Mouse (Mus musculus) ES-E14 (cell line): ENCODE measurements around the gene Cyp2s1. TPM values are rescaled to one million over a fixed set of nuclear protein-coding genes. Genes with fewer than 3 reads are reported as not detected.

Experiments used
- DNase-seq: peaks from one replicate; pipeline ENCODE4 v3.0.0-alpha.2; 2013; ENCODE audit warnings: low read depth, low spot score
- H3K27ac ChIP-seq: 2 replicates; pipeline ENCODE4 v1.5.1; 2012; ENCODE audit warnings: low read depth, mild to moderate bottlenecking, low read length, moderate library complexity, mixed read lengths; ENCODE audit not compliant: poor library complexity, insufficient read depth, severe bottlenecking
- H3K36me3 ChIP-seq: 2 replicates; pipeline ENCODE4 v1.6.1; 2012; ENCODE audit warnings: mild to moderate bottlenecking, low read length, moderate library complexity, mixed read lengths; ENCODE audit not compliant: control insufficient read depth, poor library complexity, insufficient read depth, severe bottlenecking
- H3K4me1 ChIP-seq, 2 experiments: fragments of 150-350 bp in 1 of 2; sonication (generic) in 1 of 2; 2 replicates each; pipeline ENCODE4 v1.6.1; 2012; ENCODE audit warnings: low read length in 2 of 2, mild to moderate bottlenecking in 1 of 2, mixed read lengths in 1 of 2; ENCODE audit not compliant: control insufficient read depth in 2 of 2, insufficient read depth in 2 of 2, poor library complexity in 1 of 2
- H3K4me3 ChIP-seq, 2 experiments: fragments of 150-350 bp in 1 of 2; sonication (generic) in 1 of 2; 2 replicates each; pipeline ENCODE4 v1.5.1; 2012; ENCODE audit warnings: low read length in 2 of 2, low read depth in 1 of 2, mild to moderate bottlenecking in 1 of 2, mixed read lengths in 1 of 2; ENCODE audit not compliant: insufficient read depth in 1 of 2, poor library complexity in 1 of 2, severe bottlenecking in 1 of 2
- H3K9ac ChIP-seq: 2 replicates; pipeline ENCODE4 v1.6.1; 2012; ENCODE audit warnings: low read depth, mild to moderate bottlenecking, low read length, mixed read lengths; ENCODE audit not compliant: poor library complexity, insufficient read depth, severe bottlenecking
- H3K9me3 ChIP-seq: fragments of 150-350 bp; sonication (generic); 2 replicates; pipeline ENCODE4 v1.6.1; 2012; ENCODE audit warnings: low read depth, mild to moderate bottlenecking, low read length; ENCODE audit not compliant: control insufficient read depth, insufficient read depth
- CHD2 ChIP-seq: IDR thresholded peaks from 2 replicates; pipeline ENCODE4 v1.6.1; 2014; ENCODE audit warnings: mild to moderate bottlenecking, low read depth, low read length, inconsistent platforms
- HCFC1 ChIP-seq: IDR thresholded peaks from 2 replicates; pipeline ENCODE4 v1.6.1; 2012; ENCODE audit warnings: low read length, inconsistent platforms, borderline replicate concordance; ENCODE audit not compliant: insufficient read depth
- MAFK ChIP-seq: IDR thresholded peaks from 2 replicates; pipeline ENCODE4 v1.6.1; 2014; ENCODE audit warnings: mild to moderate bottlenecking, low read depth, low read length, inconsistent platforms; ENCODE audit not compliant: insufficient read depth
- ZC3H11A ChIP-seq: IDR thresholded peaks from 2 replicates; pipeline ENCODE4 v1.6.1; 2012; ENCODE audit warnings: low read depth, mild to moderate bottlenecking, inconsistent platforms, low read length, borderline replicate concordance
- ZNF384 ChIP-seq: IDR thresholded peaks from 2 replicates; pipeline ENCODE4 v1.6.1; 2012; ENCODE audit warnings: low read depth, low read length, inconsistent platforms
- in situ Hi-C, 2 experiments: fragments of 600-800 bp; cut with MboI; formaldehyde crosslinking; loops; one replicate each; pipeline ENCODE4 v1.15.1; 2025; ENCODE audit warnings: low sequenced_read_pairs in 2 of 2, inconsistent platforms in 1 of 2; ENCODE audit not compliant: unreplicated experiment in 2 of 2
- total RNA-seq: library from RNA; depleted of rRNA; stranded (reverse); fragments of 300-350 nt; gene quantifications from 2 replicates; pipeline ENCODE4 v1.2.3, GENCODE M21; 2012; rRNA removed

The Cyp2s1 gene
- 11.2 and 12.9 TPM in 2 replicates for total RNA-seq

DNA sequence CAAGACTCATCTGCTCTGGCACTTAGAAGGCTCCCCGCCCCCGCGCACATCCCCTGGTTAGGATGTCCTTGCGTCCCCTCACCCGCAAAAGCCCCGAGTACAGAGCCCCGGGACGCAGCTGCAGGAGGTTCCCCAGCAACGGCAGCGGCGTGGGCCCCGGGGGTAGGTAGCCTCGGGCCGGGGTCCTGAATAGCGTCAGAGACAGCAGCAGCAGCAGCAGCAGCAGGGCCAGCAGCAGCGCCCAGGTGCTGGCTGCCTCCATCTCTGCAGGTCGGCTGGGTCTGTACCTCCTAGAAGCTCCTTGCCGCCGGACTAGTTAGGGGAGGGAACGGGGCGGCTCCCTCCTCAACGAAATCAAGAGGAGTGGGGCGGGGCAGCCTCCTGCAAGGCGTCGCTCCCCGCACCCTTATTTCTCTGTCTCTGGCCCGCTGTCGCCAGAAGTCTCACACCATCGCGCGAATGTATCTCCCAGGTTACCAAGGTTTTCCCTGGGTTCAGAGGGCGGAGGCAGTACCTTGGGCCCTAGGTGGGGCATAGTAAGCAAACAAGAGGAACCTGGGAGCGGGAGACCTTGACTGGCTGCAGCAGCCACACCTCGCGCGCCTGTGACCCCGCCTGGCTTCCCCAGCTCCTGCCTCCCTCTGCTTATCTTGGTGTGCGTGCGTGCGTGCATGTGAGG is at the start of gene Cyp2s1:
Gene Cyp2s1, minus strand, starts transcription at position 673 of the 679 bp plus-strand sequence.
- Histone ChIP-seq H3K27ac (no peak within 1 kb of the TSS), H3K9me3 (no peaks in the 10 kb centered on the region), H3K4me3 (peak within 1 kb of the TSS; percentile 62 to 64), H3K4me1 (peaks cover 2 to 15% of the 10 kb centered on the region in 2 experiments; a peak in 2 of 4 replicates), H3K36me3 (no peaks in the 10 kb centered on the region), H3K9ac (peak within 1 kb of the TSS; percentile 23; the same call in 1 of the 2 replicates)
- no peak for TF ChIP-seq ZC3H11A
- TF ChIP-seq CHD2, result 0 out of 2 replicates have a peak, but pooled peaks have one; percentile 54
- in situ Hi-C loops, result no loop called here
- peak; percentile 81 for DNase-seq

GRCm38 (mm10) chr7:25864861-25865260 is 48.1 kb upstream of the Cyp2s1 start:
- TF ChIP-seq ZNF384 (no peak), HCFC1 (no peak), CHD2 (no peak), ZC3H11A (no peak), MAFK (no peak)
- H3K27ac ChIP-seq, result peak overlapping the region; percentile 46; the same call in 1 of the 2 replicates
- no peak overlapping the region for H3K9ac ChIP-seq
- peaks cover 0 to 3% of the 10 kb centered on the region in 2 experiments; a peak in 1 of 4 replicates for H3K4me1 ChIP-seq
- H3K9me3 ChIP-seq, result no peaks in the 10 kb centered on the region
- H3K36me3 ChIP-seq, result no peaks in the 10 kb centered on the region
- no peak for DNase-seq
- H3K4me3 ChIP-seq, result no peak overlapping the region
- in situ Hi-C loops, result no loop called here

- H3K9ac ChIP-seq, result no peak overlapping the region
- in situ Hi-C loops, result no loop called here
- no peaks in the 10 kb centered on the region for H3K36me3 ChIP-seq
- peaks cover 0 to 5% of the 10 kb centered on the region in 2 experiments; a peak in 1 of 4 replicates for H3K4me1 ChIP-seq
- TF ChIP-seq ZNF384, result no peak
- no peak for TF ChIP-seq ZC3H11A
- DNase-seq, result no peak
- no peak overlapping the region for H3K27ac ChIP-seq
- no peaks in the 10 kb centered on the region for H3K9me3 ChIP-seq
- no peak overlapping the region for H3K4me3 ChIP-seq
Measured at GRCm38 (mm10) chr7:25863756-25864155, 47.0 kb upstream of the Cyp2s1 start.

DNA sequence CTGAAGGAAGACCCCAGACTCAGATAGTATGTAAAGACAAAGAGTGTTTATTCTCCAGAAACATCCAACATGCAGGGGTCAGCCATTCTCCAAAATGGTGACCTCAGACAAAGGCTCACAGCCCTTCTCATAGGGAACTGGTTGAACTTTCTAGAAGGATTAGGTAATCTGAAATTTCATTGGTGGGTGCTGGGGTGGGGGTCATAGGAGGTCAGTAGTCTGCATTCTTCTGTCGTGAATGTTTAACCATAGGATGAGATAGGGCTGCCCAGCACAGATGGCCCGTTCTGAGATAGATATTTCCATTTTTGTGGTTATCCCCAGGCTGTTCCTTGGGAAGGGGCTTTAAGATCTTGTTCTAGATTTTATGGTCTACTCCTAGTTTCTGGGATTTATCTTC is 45.7 kb upstream of the Cyp2s1 start:
- Histone ChIP-seq H3K27ac (no peak overlapping the region), H3K4me1 (peaks cover 0 to 5% of the 10 kb centered on the region in 2 experiments; a peak in 1 of 4 replicates), H3K4me3 (no peak overlapping the region), H3K9ac (no peak overlapping the region), H3K36me3 (no peaks in the 10 kb centered on the region), H3K9me3 (no peaks in the 10 kb centered on the region)
- no peak for DNase-seq
- TF ChIP-seq MAFK, result no peak
- no peak for TF ChIP-seq ZC3H11A
- no peak for TF ChIP-seq CHD2
- TF ChIP-seq ZNF384, result no peak
- no peak for TF ChIP-seq HCFC1
- in situ Hi-C loops, result no loop called here
